Mouse (Mus musculus) spleen, postnatal 14 days (tissue): ENCODE data around the gene Ndufb8.

Source experiments
- DNase-seq, 2 experiments: peaks; one replicate each; pipeline ENCODE4 v3.0.0; 2021 to 2022; ENCODE audit warnings: low spot score in 2 of 2

Ndufb8 gene

GRCm38 (mm10) chr19:44535376-44535775 lies 19.9 kb downstream of the Ndufb8 start:
- no peak for DNase-seq

- no peak for DNase-seq
Measured at GRCm38 (mm10) chr19:44530018-44530417, 25.2 kb downstream of the Ndufb8 start.

GRCm38 (mm10) chr19:44525551-44526205 lies 29.6 kb downstream of the Ndufb8 start:
- DNase-seq = no peak

- no peak for DNase-seq
Measured at GRCm38 (mm10) chr19:44519152-44519551, 36.1 kb downstream of the Ndufb8 start.

GRCm38 (mm10) chr19:44517996-44518768 lies 37.1 kb downstream of the Ndufb8 start:
- no peak for DNase-seq

- no peak for DNase-seq
Measured at GRCm38 (mm10) chr19:44515769-44516168, 39.5 kb downstream of the Ndufb8 start.

- DNase-seq = no peak
Measured at GRCm38 (mm10) chr19:44514521-44515451, 40.5 kb downstream of the Ndufb8 start.

GRCm38 (mm10) chr19:44513921-44514482 lies 41.2 kb downstream of the Ndufb8 start:
- no peak for DNase-seq

- no peak for DNase-seq
Measured at GRCm38 (mm10) chr19:44513054-44513833, 42.0 kb downstream of the Ndufb8 start.

- DNase-seq = no peak
Measured at GRCm38 (mm10) chr19:44512601-44513000, 42.6 kb downstream of the Ndufb8 start.

- no peak for DNase-seq
Measured at GRCm38 (mm10) chr19:44511451-44512231, 43.6 kb downstream of the Ndufb8 start.

GRCm38 (mm10) chr19:44510534-44511175 lies 44.6 kb downstream of the Ndufb8 start:
- no peak for DNase-seq

GRCm38 (mm10) chr19:44502741-44503140 lies 52.5 kb downstream of the Ndufb8 start:
- DNase-seq = no peak

GRCm38 (mm10) chr19:44501925-44502324 lies 53.3 kb downstream of the Ndufb8 start:
- DNase-seq = no peak

- DNase-seq = no peak
Measured at GRCm38 (mm10) chr19:44500240-44500639, 55.0 kb downstream of the Ndufb8 start.

- no peak for DNase-seq
Measured at GRCm38 (mm10) chr19:44498936-44499335, 56.3 kb downstream of the Ndufb8 start.
